Mouse (Mus musculus) erythroid progenitor cell, adult 5-6 weeks (primary cell): ENCODE measurements around the gene Ajuba. TPM values are rescaled to one million over a fixed set of nuclear protein-coding genes. Genes with fewer than 3 reads are reported as not detected.

ENCODE experiments used
- ATAC-seq: replicated peaks from 2 replicates; pipeline ENCODE4 v1.8.0; 2016; ENCODE audit warnings: moderate number of reproducible peaks, mild to moderate bottlenecking, moderate TSS enrichment, inconsistent platforms; ENCODE audit not compliant: poor library complexity, low FRiP score, severe bottlenecking
- total RNA-seq, 2 experiments: library from RNA; stranded (forward) in 1 of 2; stranded (reverse) in 1 of 2; fragments of 150-400 nt in 1 of 2; fragments of 186-747, 209-891 nt in 1 of 2; gene quantifications; 2 replicates each; pipeline versions ENCODE4 v1.2.3 to v1.2.4; 2015 to 2017; ENCODE audit warnings: low replicate concordance in 2 of 2

The Ajuba gene
- total RNA-seq, 2 experiments from 2014 or later: 2.5 TPM; not detected in 1

DNA sequence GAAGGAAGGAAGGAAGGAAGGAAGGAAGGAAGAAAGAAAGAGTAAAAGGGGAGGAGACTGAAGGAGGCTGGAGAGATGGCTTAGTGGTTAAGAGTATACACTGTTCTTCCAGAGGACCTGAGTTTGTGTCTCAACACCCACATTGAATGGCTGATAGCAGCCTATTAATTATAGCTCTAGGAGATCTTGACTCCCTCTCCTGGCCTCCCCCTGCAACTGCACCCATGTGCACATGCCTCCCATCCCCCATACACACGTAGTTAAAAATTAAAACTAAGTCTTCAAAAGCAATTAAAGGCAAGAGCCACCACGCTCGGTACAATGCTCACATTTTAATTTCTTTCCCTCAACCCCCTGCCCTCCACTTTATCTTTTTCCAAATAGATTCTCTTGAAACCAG lies 16.7 kb upstream of the Ajuba start:
- ATAC-seq: no peak

DNA sequence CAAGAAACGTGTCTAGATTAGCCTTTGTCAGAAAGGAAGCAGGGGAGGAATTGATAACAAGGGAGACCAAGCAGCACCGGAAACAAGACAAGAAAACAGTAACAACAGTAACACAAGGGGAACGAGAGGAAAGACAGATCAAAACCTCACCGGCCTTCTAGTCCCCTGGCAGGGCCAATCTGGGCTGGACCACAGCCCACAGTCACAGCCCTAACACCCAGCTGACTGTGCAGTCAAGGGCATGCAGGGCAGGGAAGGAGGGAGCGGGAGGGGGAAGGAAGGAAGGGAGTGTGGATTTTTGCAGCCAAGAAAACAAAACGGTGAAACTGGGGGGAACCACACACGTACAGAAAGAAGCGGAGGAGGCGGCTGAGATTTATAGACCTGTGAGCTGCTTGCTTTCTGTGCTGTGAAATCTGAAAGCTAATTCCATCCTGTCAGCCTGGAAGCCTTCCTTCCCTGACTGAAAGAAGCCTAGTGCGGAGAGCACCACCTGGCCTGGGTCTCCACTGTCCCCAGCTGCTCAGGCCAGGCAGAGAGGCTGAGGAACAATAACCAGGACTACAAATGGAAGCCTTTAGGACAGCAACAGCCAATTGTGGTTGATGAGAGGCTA lies 15.1 kb upstream of the Ajuba start:
- ATAC-seq: no peak

DNA sequence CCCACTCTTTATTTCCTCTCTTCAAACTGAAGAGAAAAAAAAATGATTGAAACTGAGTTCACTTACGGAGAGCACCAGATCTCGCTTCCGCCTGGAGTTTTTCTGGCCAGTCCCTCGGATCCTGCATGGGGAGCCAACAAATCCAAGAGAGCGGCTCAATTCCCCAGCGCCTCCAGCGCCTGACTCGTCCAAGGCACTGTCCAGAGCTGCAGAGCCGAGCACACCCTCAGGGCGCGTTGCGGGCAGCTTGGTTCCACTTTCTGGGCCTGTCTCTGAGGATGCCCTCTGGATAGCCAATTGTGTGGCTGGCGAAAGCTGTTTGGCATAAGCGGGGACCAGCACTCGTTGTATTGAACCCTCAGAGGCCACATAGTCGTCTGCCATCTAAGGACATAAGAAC lies 13.7 kb upstream of the Ajuba start:
- no peak for ATAC-seq

DNA sequence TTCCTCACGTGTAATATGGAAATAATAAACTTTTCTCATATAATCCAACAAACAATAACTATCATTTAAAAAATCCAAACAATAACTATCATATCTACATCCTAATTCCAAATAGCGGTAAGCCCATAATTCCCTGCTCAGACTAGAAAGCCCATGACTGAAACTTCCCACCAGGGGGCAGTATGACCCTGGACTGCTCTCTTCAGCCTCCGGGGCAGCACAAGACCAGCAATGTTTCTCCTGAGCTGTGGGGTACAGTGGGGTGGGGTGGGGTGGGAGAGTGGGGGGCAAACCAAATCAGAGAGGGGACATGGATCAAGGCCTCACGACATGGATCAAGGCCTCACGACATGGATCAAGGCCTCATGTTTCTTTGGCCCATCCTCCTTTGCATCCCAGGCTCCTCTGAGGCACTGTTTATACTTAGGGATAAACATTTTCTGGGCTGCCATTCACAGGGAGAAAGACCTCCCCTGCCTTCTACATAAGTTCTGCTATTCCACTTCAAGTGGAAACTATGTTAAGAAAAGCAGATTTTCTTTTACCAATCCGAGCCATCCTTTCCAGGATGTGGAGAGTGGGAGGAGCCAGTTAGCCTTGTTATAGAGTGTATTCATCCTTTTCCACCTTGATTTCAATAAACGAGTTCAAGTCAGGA lies 6.5 kb upstream of the Ajuba start:
- ATAC-seq: peak; percentile 76

DNA sequence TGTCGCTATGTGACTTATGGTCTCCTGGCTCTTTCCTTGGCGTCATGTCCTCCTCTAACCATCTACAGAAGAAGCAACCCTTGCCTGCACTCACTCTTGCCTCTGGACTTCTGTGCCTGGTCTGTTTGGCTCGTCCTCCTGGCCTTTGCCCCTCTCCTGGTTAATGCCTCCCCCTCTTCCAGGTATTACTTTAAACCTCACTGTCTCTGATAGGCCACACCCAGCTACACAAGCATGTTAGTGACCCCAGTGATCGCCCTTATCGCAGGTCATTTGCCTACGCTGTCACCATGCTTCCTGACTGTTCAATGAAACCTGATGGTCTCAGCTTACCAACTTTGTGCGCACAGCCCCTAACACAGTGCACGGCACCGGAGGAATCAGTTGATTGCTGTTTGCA lies 5.2 kb upstream of the Ajuba start:
- ATAC-seq: no peak

DNA sequence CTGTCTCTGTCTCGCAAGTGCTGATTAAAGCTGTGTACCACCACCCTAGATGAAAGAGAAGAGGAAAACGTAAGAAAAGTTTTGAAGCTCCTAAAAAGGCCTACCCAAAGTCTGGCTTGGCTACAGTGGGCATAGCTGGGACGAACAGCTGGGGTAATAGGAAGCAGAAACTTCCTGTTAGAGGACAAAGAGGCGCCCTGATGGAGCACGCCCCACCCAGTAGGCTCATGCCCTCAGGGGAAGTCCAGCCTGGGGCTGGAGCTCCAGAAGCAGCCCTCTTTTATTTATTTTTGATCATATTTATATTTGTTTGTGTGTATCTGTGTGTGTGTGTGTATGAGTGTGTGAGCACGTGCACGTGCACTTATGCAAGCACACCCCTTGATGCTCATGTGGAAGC lies 2.3 kb upstream of the Ajuba start:
- ATAC-seq: no peak

DNA sequence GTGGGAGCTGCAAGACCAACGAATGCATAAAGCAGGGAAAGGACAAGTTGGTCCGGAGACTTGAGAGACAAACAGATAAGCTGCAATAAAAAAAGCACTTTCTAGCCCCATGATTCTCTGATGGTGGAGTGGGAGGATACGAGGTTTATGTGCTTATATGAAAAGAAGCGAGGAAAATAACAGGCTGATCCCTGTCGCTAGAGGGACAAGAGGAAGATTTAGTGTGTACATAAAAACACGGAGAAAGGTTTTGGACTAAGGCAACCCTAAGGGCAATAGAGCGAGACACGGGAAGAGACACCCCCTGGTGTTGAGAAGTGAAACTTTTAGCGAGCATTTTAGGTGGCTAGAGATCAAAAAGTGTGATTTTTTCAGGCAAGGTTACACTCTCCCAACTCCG lies 705 bp upstream of the Ajuba start:
- ATAC-seq: no peak

DNA sequence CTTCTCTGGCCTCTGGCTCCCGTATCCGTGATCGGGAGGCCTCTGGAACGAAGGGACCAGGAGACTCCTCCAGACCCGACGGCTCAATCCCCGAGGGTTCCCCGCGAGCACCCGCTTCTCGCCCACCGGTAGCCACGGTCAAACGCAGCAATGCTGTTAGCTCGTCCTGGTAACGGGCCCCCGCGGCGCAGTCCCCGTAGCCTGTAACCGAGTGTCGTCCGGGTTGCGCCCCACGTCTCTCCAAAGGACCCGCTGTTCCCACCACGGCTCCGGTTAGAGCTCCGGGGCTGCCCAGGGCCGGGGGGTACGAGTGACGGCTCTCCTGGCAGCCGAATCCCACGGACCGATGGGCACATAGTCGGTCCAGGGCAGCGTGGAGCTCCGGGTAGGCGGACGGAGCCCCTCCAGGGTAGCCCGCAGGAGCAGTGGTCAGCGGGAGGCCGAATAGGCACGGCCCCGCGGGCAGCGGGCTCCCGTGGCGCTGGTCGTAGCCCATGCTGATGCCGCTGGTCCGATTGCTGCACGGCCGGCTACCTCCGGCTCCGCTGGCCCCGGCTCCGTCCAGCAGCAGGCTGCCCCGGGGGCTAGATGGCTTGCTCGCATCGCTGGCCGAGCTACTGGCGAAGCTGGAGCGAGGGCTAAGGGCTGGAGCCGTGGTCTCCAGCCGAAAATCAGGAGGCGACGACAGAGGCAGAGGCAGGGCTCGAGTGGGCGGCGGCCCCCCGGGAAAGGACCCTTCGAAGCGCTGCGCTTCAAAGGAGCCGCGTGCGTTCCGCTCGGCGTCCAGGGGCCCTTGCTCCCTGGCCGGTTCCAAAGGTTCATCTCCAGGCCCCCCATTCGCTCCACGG lies 893 bp downstream of the Ajuba start:
- no peak for ATAC-seq

DNA sequence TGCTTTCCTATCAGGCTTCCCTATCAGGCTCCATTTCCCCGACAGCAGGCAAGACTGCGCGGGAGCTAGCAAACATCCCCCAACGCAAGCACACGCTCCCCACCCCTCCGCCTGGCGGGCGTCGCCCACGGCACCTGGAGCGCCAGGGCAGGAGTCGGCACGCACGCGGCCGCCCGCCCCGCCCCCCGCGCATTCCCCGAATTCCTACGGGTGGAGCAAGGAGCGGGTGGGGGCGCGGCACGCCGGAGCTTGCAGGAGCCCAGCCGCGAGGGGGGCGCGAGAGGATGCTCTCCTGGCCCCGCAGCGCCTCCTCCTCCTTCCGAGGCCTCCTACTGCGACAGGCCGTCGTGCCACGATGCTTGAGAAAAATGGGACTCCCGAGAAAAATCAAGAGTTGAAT lies 1.7 kb downstream of the Ajuba start:
- no peak for ATAC-seq

DNA sequence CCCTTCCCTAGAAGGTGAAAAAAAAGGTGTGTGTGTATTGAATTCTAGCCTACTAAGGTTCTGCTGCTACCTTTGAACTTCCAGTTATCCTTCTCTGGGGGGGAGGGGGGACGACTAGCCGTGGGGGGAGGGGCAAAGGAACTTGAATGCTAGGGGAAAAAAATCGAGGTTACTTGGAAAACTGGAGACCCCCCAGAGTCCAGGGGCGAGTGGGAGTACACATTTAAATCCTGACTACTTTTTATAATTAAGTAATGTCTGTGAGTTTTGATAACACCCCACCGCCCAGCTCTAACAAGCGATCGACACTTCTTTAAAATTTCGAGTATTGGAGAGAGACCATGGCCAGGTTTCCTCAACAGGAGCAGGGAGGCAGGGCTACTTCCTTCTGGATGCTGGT lies 2.3 kb downstream of the Ajuba start:
- no peak for ATAC-seq

DNA sequence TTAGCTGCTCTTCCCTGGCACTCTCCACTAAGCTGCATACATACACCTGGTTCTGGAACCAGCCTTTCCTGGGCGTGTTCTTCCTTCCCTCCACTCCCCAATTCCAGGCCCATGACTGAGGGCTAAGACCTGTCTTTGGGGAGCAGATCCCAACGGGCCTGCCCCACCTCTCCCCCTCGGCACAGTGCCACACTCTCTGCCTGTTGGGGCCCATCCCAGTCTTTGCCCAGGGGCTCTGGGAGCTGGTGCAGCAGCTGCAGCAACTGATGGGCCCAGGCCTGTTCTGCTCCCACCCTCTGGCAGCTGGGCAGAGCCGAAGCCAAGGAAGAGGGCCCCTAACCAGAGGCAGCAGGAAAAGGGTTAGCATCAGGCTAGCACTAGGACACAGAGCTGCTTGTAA lies 3.1 kb downstream of the Ajuba start:
- no peak for ATAC-seq

DNA sequence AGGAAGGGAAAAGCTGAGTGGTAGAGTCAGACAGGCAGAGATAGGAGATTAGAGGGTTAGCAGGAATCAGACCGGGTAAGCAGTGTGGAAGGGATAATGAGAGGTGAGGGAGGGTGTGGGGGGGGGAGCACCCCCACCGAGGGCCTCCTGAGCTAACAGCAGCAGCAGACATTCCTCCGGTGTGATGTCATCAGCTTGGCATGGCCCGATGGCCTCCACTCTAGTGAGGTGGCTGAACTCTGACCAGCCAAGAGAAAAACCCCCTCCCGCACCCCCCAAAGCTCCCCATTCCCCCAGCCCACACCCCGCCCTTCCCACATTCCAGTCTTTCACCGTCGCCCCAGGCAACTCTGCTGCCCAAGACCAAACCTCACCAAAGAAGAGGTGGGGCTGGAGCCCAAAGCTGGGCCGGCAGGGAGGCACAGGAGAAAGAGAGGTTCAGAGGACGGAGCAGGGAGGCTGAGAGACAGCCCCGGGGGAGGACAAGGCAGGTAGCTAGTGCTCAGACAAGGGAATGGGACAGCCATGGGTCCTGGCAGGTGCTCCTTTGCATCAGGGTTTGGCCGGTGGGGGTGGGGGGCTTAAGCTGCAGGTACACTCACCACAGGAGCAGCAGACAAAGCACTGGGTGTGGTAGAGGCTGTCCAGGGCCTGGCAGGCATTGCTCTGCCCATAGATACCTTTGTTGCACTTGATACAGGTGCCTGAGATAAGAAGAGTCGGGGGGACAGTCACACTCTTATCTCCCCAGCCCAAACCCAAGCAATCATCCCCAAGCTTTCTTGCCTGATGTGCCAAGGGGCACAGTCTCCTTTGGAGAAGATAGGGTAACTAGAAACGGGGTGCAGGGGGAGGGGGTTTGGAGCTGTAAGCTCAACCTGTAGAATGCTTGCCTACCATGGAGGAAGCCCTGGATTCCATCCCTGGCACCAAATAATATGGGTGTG lies 4.3 kb downstream of the Ajuba start:
- no peak for ATAC-seq

DNA sequence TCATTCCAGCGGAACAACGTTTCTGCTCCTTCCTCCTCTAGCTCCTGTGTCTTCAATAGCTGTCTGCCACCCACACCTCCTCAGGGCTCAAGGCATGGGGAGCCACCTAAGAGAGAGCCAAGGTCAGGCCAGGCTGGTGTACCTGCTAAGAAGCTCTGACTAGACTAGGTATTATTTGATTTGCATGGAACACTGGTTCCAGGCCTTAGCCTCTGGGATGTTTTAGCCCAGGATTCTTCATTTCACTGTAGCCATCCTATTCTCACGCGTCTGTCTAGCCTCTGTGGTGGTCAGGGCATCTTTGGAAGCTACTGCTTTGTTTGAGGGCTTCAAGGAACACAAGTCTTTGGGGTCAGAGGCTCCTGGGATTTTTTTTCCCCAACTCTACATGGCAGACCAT lies 5.2 kb downstream of the Ajuba start:
- no peak for ATAC-seq

DNA sequence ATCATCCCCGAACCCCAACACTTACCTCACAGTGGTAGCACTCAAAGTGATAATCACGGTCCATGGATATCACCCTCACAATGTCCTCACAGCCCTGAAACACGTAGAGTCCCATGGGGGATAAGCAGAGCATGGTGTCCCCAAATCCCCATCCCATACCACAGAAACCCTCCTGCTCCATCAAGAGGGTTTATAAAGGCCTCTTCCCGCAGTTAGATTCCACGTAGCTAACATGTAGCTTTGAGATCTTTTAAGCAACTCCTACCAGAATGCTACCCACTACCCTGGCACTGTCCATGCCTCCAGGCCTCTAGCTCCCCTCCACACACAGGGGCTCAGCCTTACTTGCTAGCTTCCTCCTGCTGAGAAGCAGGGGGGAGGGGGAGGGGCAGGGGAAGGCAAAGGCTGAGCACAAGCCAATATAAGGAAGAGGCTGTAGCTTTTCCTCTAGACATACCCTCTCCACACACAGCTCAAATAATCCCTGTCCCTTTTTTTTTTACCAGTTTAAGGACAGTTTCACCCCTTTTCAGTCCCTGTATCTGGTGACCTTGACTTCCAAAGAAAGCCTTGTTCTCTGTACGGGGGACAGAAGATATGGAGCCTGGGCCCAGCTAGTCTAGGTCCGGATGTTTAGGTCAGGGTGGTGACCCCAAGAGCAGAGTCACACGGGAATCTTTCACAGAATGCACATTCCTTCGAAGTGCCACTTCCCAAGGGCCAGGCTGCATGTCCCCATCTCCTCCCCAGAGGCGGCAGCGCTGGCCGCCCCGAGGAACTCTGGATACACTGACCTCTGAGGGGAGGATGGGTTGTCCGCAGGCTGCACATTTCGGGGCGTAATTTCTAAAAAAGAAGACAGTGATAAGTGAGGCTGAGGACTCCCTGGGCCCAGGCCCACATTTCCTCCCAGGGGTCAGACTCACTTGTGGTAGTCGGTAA lies 7.6 kb downstream of the Ajuba start:
- ATAC-seq: no peak

DNA sequence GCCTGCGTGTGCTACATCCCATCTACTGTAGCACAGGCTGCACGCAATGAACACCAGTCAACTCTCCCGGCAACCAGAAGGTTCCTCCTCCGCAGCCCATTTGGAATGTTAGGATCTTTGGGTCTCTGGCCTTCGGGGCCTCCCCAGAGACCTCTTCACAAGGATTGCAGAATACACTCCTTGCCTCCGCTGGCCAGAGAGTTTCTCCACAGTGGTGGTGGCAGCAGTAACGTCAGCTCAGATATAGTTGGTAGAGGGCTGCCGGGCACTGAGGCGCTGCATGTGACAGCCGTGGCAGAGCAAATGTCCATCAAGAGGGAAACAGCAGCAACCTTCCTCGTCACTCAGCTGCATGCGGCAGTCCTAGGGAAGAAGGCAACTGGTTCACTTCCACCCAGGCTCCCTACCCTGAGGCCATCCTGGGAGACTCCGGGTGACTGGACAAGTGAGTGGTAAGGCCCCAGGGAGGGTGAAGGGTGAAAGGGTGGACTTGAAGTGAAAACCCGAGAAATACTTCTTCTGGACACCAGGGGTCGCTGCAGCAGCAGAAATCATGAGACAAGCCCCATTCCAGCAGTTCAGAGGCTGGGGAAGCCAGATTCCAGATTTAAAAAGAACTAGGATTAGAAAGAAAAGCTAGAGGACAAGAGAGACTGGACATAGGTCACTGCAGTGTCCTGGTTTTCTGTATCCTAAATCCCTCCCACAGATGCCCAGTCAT lies 8.5 kb downstream of the Ajuba start:
- peak; percentile 68 for ATAC-seq

DNA sequence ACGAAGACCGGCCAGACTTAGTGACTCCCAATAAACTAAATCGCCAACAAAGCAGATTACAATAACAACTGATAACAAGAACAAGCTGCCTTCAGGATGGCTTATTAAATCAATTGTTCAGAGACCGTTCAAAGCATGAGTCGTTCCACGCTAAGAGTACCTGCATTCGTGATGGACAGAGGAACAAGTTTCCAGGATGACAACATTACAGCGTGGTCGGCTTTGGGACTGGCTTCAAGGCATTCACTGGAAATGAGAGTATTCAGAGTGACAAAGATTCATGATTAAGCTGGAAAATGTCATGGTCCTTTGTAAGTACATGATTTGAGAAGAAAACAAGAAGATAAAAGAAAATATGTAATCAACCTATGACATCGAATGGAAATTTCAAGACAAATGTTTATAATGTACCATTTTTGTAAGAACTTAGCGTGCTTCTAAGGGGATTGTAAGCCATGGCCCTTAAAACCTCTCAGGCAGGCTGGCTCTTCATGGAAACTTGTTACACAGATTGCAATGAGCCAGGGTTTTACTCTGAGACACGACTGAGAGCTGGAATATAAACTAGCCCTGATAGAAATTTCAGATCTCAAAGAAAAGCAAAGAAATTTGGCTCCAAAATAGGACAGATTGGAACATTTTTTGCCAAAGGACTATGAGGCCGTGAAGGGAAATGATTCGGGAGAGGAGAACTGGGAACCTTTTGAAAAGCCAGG lies 16.7 kb downstream of the Ajuba start:
- ATAC-seq: no peak

DNA sequence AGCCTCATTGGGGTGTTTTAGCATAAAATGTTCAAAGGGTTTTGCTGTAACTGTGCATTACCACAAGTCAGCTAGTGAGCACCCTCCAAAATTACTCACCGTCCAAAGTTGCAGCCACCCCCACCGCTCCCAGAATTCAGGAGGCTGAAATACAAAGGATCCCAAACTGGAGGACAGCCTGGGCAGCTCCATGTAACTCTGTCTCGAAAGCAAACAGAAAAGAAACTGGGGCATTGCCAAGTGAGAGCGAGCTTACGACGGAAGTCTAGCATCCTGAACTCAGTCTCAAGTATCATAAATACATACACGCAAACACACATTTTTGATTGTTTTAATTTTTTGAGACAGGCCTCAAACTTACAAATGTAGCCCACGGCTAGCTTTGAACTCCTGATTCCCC lies 20.0 kb downstream of the Ajuba start:
- no peak for ATAC-seq
